Mouse (Mus musculus): ENCODE measurements around the gene Sh3bgrl2. TPM values are rescaled to one million over a fixed set of nuclear protein-coding genes. Genes with fewer than 3 reads are reported as not detected.

The Sh3bgrl2 gene
- polyA plus RNA-seq, 2 experiments = 3.5 to 9.7 TPM

- no peak for DNase-seq (ENCODE audit: low read depth in 3 of 3, low spot score in 3 of 3)
- H3K4me2 ChIP-seq (ENCODE audit: low read depth) = no peak overlapping the region
- no peak for ATAC-seq (ENCODE audit: insufficient read depth)
- H3K9me3 ChIP-seq (ENCODE audit: control insufficient read depth, low read length) = no peaks in the 10 kb centered on the region
- no peak overlapping the region for H3K9ac ChIP-seq (replicated peaks)
- H3K4me3 ChIP-seq (ENCODE audit: insufficient read depth in 1 of 2, low read depth in 2 of 2, low read length in 2 of 2) = no peak overlapping the region
- no peaks in the 10 kb centered on the region for H3K4me1 ChIP-seq (replicated peaks; ENCODE audit: control insufficient read depth in 2 of 2, insufficient read depth in 2 of 2, low read length in 1 of 2)
- H3K27ac ChIP-seq = no peak overlapping the region
- TF ChIP-seq EP300 (IDR thresholded peaks at IDR 0.05; ENCODE audit: low read depth) = no peak
- no peak for TF ChIP-seq CTCF (IDR thresholded peaks at IDR 0.05; ENCODE audit: low read depth)
- H3K36me3 ChIP-seq (replicated peaks; ENCODE audit: control insufficient read depth, insufficient read depth, low read depth) = no peaks in the 10 kb centered on the region
- 74% methylated on average over 5 of the region's 5 CpGs for WGBS (ENCODE audit: insufficient replicate concordance)
- no peaks in the 10 kb centered on the region for H3K27me3 ChIP-seq (ENCODE audit: control insufficient read depth, insufficient read depth, low read length)
Observed at GRCm38 (mm10) chr9:83593811-83594210, 45.7 kb downstream of the Sh3bgrl2 start.

- WGBS (ENCODE audit: insufficient replicate concordance) = 71% methylated on average over 6 of the region's 6 CpGs
- Histone ChIP-seq H3K27me3 (ENCODE audit: control insufficient read depth, insufficient read depth, low read length) (no peaks in the 10 kb centered on the region), H3K36me3 (replicated peaks; ENCODE audit: control insufficient read depth, insufficient read depth, low read depth) (no peaks in the 10 kb centered on the region), H3K9me3 (ENCODE audit: control insufficient read depth, low read length) (no peaks in the 10 kb centered on the region), H3K4me1 (replicated peaks; ENCODE audit: control insufficient read depth in 2 of 2, insufficient read depth in 2 of 2, low read length in 1 of 2) (no peaks in the 10 kb centered on the region), H3K9ac (replicated peaks) (no peak overlapping the region), H3K4me2 (ENCODE audit: low read depth) (no peak overlapping the region), H3K4me3 (ENCODE audit: insufficient read depth in 1 of 2, low read depth in 2 of 2, low read length in 2 of 2) (no peak overlapping the region), H3K27ac (no peak overlapping the region)
- no peak for DNase-seq (ENCODE audit: low read depth in 3 of 3, low spot score in 3 of 3)
- no peak for ATAC-seq (ENCODE audit: insufficient read depth)
- TF ChIP-seq EP300 (IDR thresholded peaks at IDR 0.05; ENCODE audit: low read depth) = no peak
- no peak for TF ChIP-seq CTCF (IDR thresholded peaks at IDR 0.05; ENCODE audit: low read depth)
Observed at GRCm38 (mm10) chr9:83596132-83596531, 48.0 kb downstream of the Sh3bgrl2 start.

- H3K4me3 ChIP-seq (ENCODE audit: insufficient read depth in 1 of 2, low read depth in 2 of 2, low read length in 2 of 2) = no peak overlapping the region
- no peak overlapping the region for H3K9ac ChIP-seq (replicated peaks)
- no peak overlapping the region for H3K27ac ChIP-seq
- no peak for ATAC-seq (ENCODE audit: insufficient read depth)
- H3K4me2 ChIP-seq (ENCODE audit: low read depth) = no peak overlapping the region
- H3K36me3 ChIP-seq (replicated peaks; ENCODE audit: control insufficient read depth, insufficient read depth, low read depth) = no peaks in the 10 kb centered on the region
- H3K27me3 ChIP-seq (ENCODE audit: control insufficient read depth, insufficient read depth, low read length) = no peaks in the 10 kb centered on the region
- TF ChIP-seq EP300 (IDR thresholded peaks at IDR 0.05; ENCODE audit: low read depth) (no peak), CTCF (IDR thresholded peaks at IDR 0.05; ENCODE audit: low read depth) (no peak)
- WGBS (ENCODE audit: insufficient replicate concordance) = 68% methylated on average over 13 of the region's 13 CpGs
- no peaks in the 10 kb centered on the region for H3K4me1 ChIP-seq (replicated peaks; ENCODE audit: control insufficient read depth in 2 of 2, insufficient read depth in 2 of 2, low read length in 1 of 2)
- no peaks in the 10 kb centered on the region for H3K9me3 ChIP-seq (ENCODE audit: control insufficient read depth, low read length)
- DNase-seq (ENCODE audit: low read depth in 3 of 3, low spot score in 3 of 3) = no peak
Observed at GRCm38 (mm10) chr9:83596646-83597481, 48.7 kb downstream of the Sh3bgrl2 start.

- Histone ChIP-seq H3K9ac (replicated peaks) (no peak overlapping the region), H3K4me2 (ENCODE audit: low read depth) (no peak overlapping the region), H3K4me3 (ENCODE audit: insufficient read depth in 1 of 2, low read depth in 2 of 2, low read length in 2 of 2) (no peak overlapping the region), H3K36me3 (replicated peaks; ENCODE audit: control insufficient read depth, insufficient read depth, low read depth) (no peaks in the 10 kb centered on the region), H3K9me3 (ENCODE audit: control insufficient read depth, low read length) (no peaks in the 10 kb centered on the region), H3K4me1 (replicated peaks; ENCODE audit: control insufficient read depth in 2 of 2, insufficient read depth in 2 of 2, low read length in 1 of 2) (no peaks in the 10 kb centered on the region), H3K27me3 (ENCODE audit: control insufficient read depth, insufficient read depth, low read length) (no peaks in the 10 kb centered on the region), H3K27ac (no peak overlapping the region)
- WGBS (ENCODE audit: insufficient replicate concordance) = 62% methylated on average over 7 of the region's 7 CpGs
- DNase-seq (ENCODE audit: low read depth in 3 of 3, low spot score in 3 of 3) (no peak), ATAC-seq (ENCODE audit: insufficient read depth) (no peak)
- no peak for TF ChIP-seq EP300 (IDR thresholded peaks at IDR 0.05; ENCODE audit: low read depth)
Observed at GRCm38 (mm10) chr9:83598047-83598446, 49.9 kb downstream of the Sh3bgrl2 start.

DNA sequence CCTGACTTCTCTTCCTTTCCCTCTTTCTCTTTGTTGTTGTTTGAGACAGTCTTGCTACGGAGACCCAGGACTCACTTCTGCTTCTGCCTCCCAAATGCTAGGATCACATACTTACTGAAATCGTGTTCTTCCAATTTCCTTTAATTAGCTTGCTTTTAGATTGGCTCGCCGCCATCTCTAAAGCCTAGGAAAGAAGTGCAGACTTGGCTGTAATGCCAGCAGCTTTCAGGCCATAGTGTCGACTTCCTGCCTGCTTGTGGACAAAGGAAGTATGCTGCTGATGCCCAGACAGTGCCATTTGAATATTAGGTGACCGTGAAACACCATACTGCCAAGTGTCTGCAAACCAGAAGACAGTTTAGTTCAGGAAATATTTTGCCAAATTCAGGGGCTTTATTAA lies 51.4 kb downstream of the Sh3bgrl2 start:
- Histone ChIP-seq H3K27me3 (ENCODE audit: control insufficient read depth, insufficient read depth, low read length) (no peaks in the 10 kb centered on the region), H3K9ac (replicated peaks) (no peak overlapping the region), H3K4me1 (replicated peaks; ENCODE audit: control insufficient read depth in 2 of 2, insufficient read depth in 2 of 2, low read length in 1 of 2) (no peaks in the 10 kb centered on the region), H3K36me3 (replicated peaks; ENCODE audit: control insufficient read depth, insufficient read depth, low read depth) (no peaks in the 10 kb centered on the region), H3K27ac (no peak overlapping the region), H3K4me3 (ENCODE audit: insufficient read depth in 1 of 2, low read depth in 2 of 2, low read length in 2 of 2) (no peak overlapping the region), H3K4me2 (ENCODE audit: low read depth) (no peak overlapping the region), H3K9me3 (ENCODE audit: control insufficient read depth, low read length) (no peaks in the 10 kb centered on the region)
- WGBS (ENCODE audit: insufficient replicate concordance) = 46% methylated on average over 6 of the region's 6 CpGs
- no peak for DNase-seq (ENCODE audit: low read depth in 3 of 3, low spot score in 3 of 3)
- TF ChIP-seq CTCF (IDR thresholded peaks at IDR 0.05; ENCODE audit: low read depth) (no peak), EP300 (IDR thresholded peaks at IDR 0.05; ENCODE audit: low read depth) (no peak)
- ATAC-seq (ENCODE audit: insufficient read depth) = no peak
